Mouse (Mus musculus): ENCODE results near the gene Timm9.
"Not testable (repeated sequence)": the region's sequence is repeated elsewhere in the genome, so short reads cannot be mapped to it uniquely, and the experiment has no call there.

Timm9 gene

DNA sequence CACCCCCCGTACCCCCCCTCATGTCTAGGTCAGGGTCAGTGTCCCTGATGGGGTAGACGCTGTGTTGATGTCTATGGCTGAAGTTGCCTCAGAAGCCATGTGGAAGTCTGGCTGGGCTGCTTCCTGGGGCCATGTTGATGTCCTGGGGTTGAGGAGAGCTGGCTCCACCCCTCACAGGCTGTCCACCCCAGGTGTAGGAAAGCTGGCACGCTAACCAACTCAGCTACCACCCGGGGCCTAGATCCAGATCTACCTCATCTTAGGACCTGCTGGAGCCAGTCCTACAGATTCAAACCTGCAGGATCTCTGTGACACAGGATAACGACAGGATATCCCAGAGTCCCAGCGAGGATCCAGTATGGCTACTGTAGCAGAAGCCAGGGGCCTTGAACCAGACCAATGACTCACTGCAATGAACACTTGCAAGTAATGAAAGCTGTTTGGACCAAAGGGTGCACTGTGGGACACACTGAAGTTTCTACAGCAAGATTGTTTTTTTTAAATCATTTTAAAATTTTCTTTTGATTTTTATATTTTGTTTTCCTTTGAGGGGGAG is 29.2 kb downstream of the Timm9 start:
- DNase-seq (ENCODE audit: low spot score) = no peak

DNA sequence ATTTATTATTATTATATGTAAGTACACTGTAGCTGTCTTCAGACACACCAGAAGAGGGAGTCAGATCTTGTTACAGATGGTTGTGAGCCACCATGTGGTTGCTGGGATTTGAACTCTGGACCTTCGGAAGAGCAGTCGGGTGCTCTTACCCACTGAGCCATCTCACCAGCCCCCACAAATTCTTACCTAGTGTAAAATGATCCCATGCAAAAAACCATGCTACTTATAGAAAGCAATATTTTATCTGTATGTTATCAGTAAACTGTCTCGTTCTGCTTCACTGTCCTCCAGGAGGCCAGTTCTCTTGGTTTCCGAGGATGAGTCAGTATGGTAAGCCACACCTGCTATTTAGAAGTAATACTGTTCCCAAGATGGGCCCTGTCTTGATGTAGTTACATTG is 32.2 kb downstream of the Timm9 start:
- DNase-seq (ENCODE audit: low spot score) = not testable (repeated sequence)

DNA sequence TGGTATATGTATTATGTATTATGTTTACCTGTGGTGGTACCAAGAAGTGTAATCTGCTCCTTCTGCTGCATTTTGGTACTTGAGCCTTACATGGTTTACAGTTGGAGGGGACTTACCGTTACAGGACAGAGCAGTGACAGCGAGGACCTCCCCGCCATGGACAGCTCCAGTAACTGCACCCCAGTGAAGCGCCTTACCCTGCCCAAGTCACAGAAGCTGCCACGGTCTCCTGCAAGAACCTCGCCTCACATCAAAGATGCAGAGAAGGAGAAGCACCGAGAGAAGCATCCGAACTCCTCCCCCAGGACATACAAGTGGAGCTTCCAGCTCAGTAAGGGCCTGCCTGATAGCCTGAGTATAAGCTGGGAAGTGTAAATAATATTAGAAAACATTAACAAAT is 50.2 kb downstream of the Timm9 start:
- DNase-seq (ENCODE audit: low spot score) = no peak
